Mouse (Mus musculus): ENCODE results near the gene Tcf3. TPM values are rescaled to one million over a fixed set of nuclear protein-coding genes. Genes with fewer than 3 reads are reported as not detected.

Gene Tcf3
- polyA plus RNA-seq (2014; fragmentation: Illumina TruSeq; extraction: RNeasy Lipid Tissue Mini Kit (QIAGEN cat#74804); ENCODE audit: low read depth, low replicate concordance): 17.6 TPM

DNA sequence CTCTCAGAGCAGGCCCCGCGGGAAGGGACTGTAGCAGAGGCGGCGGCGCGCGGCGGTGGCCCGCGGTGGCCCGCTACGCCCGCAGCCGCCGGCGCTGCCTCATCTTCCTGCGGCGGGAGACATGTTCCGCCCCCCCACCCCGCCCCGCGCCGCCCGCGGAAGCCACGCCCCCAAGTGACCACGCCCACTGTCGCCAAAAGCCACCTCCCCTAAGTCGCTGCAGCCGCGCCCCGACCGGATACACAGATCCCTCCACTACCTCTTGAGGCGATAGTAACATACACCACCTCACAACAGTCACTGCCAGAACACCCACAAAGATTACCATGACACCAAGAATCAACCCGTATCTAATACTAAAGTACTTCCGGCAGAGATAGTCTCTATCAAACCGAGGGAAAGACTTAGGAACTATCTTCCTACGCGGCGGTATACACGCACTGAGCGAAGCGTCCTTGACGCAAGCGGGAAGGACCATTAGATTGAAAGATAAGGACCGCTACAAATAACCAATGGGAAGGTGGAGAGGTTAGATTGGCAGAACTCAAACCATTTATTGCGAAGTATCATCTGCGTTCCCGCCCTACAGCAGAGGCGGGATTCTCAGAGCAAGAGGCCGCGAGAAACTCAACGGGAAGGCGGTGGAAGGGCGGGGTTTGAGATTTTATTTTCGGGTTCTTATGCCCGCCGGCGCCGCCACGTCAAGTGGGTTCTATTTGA lies at the start of gene Tcf3:
Gene Tcf3 (minus strand): TSS at position 135 of the 720 bp plus-strand sequence.

DNA sequence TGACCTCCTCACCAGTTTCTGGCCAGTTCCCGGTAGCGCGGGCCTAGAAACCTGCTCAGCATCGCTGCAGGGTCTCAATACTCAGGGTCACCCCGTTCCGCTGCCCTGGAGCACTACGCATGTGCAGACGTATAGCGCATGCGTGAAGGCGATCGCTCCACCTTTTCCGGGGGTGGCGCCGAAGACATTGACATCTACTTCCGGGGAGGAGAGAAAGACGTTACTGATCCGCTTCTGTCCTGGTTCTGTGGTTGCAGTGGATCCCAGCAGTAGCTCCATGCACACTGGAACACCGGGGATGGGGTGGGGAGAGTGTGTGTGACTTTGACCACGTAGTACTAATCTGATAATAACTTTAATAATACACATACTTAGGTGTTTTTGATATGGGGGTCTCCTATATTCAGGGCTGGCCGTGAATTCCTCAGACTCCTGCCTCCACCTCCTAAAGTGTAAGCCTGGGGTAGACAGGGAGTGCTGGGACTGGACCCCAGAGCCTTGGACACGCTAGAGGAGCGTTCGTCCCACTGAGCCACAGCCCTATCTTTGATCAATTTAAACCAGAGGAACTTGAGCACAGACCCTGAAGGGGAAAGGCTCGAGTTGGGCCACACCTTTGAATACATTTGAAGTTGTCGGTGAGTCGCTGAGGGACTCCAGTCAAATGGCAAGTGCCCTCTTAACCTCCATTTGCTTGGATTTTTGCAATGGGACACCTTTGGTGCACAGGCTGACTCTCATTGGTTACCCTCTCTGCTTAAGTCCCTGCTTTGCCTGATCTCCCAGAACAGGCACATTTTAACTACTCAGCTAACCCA lies 26.6 kb downstream of the Tcf3 start, which contains the start of gene Uqcr11:
Gene Uqcr11 (minus strand): TSS at position 147 of the 818 bp plus-strand sequence.

DNA sequence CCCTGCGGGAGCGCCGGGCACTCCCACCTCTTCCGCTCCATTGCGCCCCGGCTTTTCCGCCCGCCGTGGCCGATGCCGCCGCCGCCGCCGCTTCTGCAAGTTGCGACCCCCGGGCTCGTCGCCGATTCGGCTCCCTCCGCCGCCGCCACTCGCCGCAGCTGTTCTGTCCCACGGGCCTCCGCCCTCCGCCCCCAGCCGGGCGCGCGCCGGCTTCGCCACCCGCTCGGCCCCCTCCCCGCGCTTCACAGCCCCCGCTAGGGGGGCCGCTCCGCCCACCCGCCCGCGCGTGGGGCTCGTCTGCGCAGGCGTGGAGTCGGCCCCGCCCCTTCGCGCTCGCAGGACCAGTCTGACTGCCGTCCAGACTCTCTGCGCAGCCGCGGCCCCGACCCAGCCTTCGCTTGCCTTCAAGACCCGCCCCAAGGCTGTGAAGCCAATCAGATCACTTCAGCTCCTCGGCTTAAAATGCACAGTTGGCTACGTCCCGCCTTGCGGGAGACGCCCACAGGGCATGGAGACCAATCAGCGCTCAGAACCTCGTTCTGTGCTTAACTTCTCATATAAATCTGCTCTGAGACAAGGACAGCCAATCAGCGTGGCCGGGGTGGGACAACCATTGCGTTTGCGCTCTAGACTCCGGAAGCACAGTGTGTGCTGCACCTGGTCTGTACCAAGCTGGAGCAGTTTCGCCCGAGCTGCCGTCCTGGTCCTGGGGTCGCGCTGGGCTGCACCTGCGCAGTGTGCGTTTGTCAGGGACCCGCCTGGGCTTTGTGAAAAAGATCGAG lies 34.1 kb downstream of the Tcf3 start, which contains the start of gene Mbd3:
Gene Mbd3 (minus strand): TSS at position 360 of the 782 bp plus-strand sequence.

DNA sequence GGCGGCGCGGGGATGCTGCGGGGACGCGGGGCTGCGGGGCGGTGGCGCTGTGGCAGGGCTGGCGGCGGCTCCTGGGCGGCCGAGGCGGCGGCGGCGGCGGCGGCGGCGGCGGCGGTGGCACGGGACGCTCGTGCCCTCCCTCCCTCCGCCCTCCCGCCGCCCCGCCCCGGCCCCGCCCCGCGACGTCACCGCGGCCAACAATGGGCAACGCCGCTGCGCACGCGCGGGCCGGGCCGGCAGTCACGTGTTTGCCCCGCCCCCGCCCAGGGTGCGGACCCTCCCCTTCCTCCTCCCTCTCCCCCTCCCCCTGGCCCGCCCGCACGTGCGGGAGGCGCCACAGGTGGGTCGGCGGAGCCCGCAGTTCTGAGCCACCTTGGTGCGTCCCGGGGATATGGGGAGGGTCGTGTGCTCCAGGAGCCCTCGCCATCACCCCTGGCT lies 45.9 kb downstream of the Tcf3 start, which contains the start of gene Mex3d:
Gene Mex3d (minus strand): TSS at position 138 of the 438 bp plus-strand sequence.

Other genes with a start within 250 kb of the Tcf3 start
- gene Mum1, start 207.2 kb downstream of the Tcf3 start, polyA plus RNA-seq (2014; fragmentation: Illumina TruSeq; extraction: RNeasy Lipid Tissue Mini Kit (QIAGEN cat#74804); ENCODE audit: low read depth, low replicate concordance): 21.1 TPM
- 842 TPM for gene Ndufs7, start 184.5 kb downstream of the Tcf3 start, polyA plus RNA-seq (2014; fragmentation: Illumina TruSeq; extraction: RNeasy Lipid Tissue Mini Kit (QIAGEN cat#74804); ENCODE audit: low read depth, low replicate concordance)
- gene Gamt, start 172.6 kb downstream of the Tcf3 start, polyA plus RNA-seq (2014; fragmentation: Illumina TruSeq; extraction: RNeasy Lipid Tissue Mini Kit (QIAGEN cat#74804); ENCODE audit: low read depth, low replicate concordance): 7.7 TPM
- 49.3 TPM for gene Dazap1, start 172.2 kb downstream of the Tcf3 start, polyA plus RNA-seq (2014; fragmentation: Illumina TruSeq; extraction: RNeasy Lipid Tissue Mini Kit (QIAGEN cat#74804); ENCODE audit: low read depth, low replicate concordance)
- gene Rps15, start 141.2 kb downstream of the Tcf3 start, polyA plus RNA-seq (2014; fragmentation: Illumina TruSeq; extraction: RNeasy Lipid Tissue Mini Kit (QIAGEN cat#74804); ENCODE audit: low read depth, low replicate concordance): 1,202 TPM
- 2.0 TPM for gene Apc2, start 137.7 kb downstream of the Tcf3 start, polyA plus RNA-seq (2014; fragmentation: Illumina TruSeq; extraction: RNeasy Lipid Tissue Mini Kit (QIAGEN cat#74804); ENCODE audit: low read depth, low replicate concordance)
- 22.7 TPM for gene 2310011J03Rik, start 113.1 kb downstream of the Tcf3 start, polyA plus RNA-seq (2014; fragmentation: Illumina TruSeq; extraction: RNeasy Lipid Tissue Mini Kit (QIAGEN cat#74804); ENCODE audit: low read depth, low replicate concordance)
- 2.2 TPM for gene Pcsk4, start 104.1 kb downstream of the Tcf3 start, polyA plus RNA-seq (2014; fragmentation: Illumina TruSeq; extraction: RNeasy Lipid Tissue Mini Kit (QIAGEN cat#74804); ENCODE audit: low read depth, low replicate concordance)
- gene Reep6, start 103.7 kb downstream of the Tcf3 start, polyA plus RNA-seq (2014; fragmentation: Illumina TruSeq; extraction: RNeasy Lipid Tissue Mini Kit (QIAGEN cat#74804); ENCODE audit: low read depth, low replicate concordance): 3.4 TPM
- gene Adamtsl5, start 85.2 kb downstream of the Tcf3 start, polyA plus RNA-seq (2014; fragmentation: Illumina TruSeq; extraction: RNeasy Lipid Tissue Mini Kit (QIAGEN cat#74804); ENCODE audit: low read depth, low replicate concordance): 64.4 TPM
- 3.1 TPM for gene Plk5, start 77.2 kb downstream of the Tcf3 start, polyA plus RNA-seq (2014; fragmentation: Illumina TruSeq; extraction: RNeasy Lipid Tissue Mini Kit (QIAGEN cat#74804); ENCODE audit: low read depth, low replicate concordance)
- 6.2 TPM for gene Mex3d, start 46.0 kb downstream of the Tcf3 start, polyA plus RNA-seq (2014; fragmentation: Illumina TruSeq; extraction: RNeasy Lipid Tissue Mini Kit (QIAGEN cat#74804); ENCODE audit: low read depth, low replicate concordance)
- gene Mbd3, start 34.1 kb downstream of the Tcf3 start, polyA plus RNA-seq (2014; fragmentation: Illumina TruSeq; extraction: RNeasy Lipid Tissue Mini Kit (QIAGEN cat#74804); ENCODE audit: low read depth, low replicate concordance): 93.3 TPM
- 2,281 TPM for gene Uqcr11, start 26.8 kb downstream of the Tcf3 start, polyA plus RNA-seq (2014; fragmentation: Illumina TruSeq; extraction: RNeasy Lipid Tissue Mini Kit (QIAGEN cat#74804); ENCODE audit: low read depth, low replicate concordance)
- gene Onecut3, start 61.2 kb upstream of the Tcf3 start, polyA plus RNA-seq (2014; fragmentation: Illumina TruSeq; extraction: RNeasy Lipid Tissue Mini Kit (QIAGEN cat#74804); ENCODE audit: low read depth, low replicate concordance): 0.08 TPM
- not detected for gene Atp8b3, start 105.5 kb upstream of the Tcf3 start, polyA plus RNA-seq (2014; fragmentation: Illumina TruSeq; extraction: RNeasy Lipid Tissue Mini Kit (QIAGEN cat#74804); ENCODE audit: low read depth, low replicate concordance)
- gene Rexo1, start 127.9 kb upstream of the Tcf3 start, polyA plus RNA-seq (2014; fragmentation: Illumina TruSeq; extraction: RNeasy Lipid Tissue Mini Kit (QIAGEN cat#74804); ENCODE audit: low read depth, low replicate concordance): 12.6 TPM
- gene Klf16, start 143.7 kb upstream of the Tcf3 start, polyA plus RNA-seq (2014; fragmentation: Illumina TruSeq; extraction: RNeasy Lipid Tissue Mini Kit (QIAGEN cat#74804); ENCODE audit: low read depth, low replicate concordance): 4.1 TPM
- gene Abhd17a, start 156.7 kb upstream of the Tcf3 start, polyA plus RNA-seq (2014; fragmentation: Illumina TruSeq; extraction: RNeasy Lipid Tissue Mini Kit (QIAGEN cat#74804); ENCODE audit: low read depth, low replicate concordance): 36.9 TPM
- gene Scamp4, start 169.2 kb upstream of the Tcf3 start, polyA plus RNA-seq (2014; fragmentation: Illumina TruSeq; extraction: RNeasy Lipid Tissue Mini Kit (QIAGEN cat#74804); ENCODE audit: low read depth, low replicate concordance): 35.7 TPM
- 1.7 TPM for gene Adat3, start 169.2 kb upstream of the Tcf3 start, polyA plus RNA-seq (2014; fragmentation: Illumina TruSeq; extraction: RNeasy Lipid Tissue Mini Kit (QIAGEN cat#74804); ENCODE audit: low read depth, low replicate concordance)
- gene Gm49322, start 172.4 kb upstream of the Tcf3 start, polyA plus RNA-seq (2014; fragmentation: Illumina TruSeq; extraction: RNeasy Lipid Tissue Mini Kit (QIAGEN cat#74804); ENCODE audit: low read depth, low replicate concordance): 0.50 TPM
- 87.7 TPM for gene Csnk1g2, start 189.2 kb upstream of the Tcf3 start, polyA plus RNA-seq (2014; fragmentation: Illumina TruSeq; extraction: RNeasy Lipid Tissue Mini Kit (QIAGEN cat#74804); ENCODE audit: low read depth, low replicate concordance)
- gene Btbd2, start 223.4 kb upstream of the Tcf3 start, polyA plus RNA-seq (2014; fragmentation: Illumina TruSeq; extraction: RNeasy Lipid Tissue Mini Kit (QIAGEN cat#74804); ENCODE audit: low read depth, low replicate concordance): 42.0 TPM
- 159 TPM for gene Mknk2, start 244.5 kb upstream of the Tcf3 start, polyA plus RNA-seq (2014; fragmentation: Illumina TruSeq; extraction: RNeasy Lipid Tissue Mini Kit (QIAGEN cat#74804); ENCODE audit: low read depth, low replicate concordance)